In the genomic region with DNA sequence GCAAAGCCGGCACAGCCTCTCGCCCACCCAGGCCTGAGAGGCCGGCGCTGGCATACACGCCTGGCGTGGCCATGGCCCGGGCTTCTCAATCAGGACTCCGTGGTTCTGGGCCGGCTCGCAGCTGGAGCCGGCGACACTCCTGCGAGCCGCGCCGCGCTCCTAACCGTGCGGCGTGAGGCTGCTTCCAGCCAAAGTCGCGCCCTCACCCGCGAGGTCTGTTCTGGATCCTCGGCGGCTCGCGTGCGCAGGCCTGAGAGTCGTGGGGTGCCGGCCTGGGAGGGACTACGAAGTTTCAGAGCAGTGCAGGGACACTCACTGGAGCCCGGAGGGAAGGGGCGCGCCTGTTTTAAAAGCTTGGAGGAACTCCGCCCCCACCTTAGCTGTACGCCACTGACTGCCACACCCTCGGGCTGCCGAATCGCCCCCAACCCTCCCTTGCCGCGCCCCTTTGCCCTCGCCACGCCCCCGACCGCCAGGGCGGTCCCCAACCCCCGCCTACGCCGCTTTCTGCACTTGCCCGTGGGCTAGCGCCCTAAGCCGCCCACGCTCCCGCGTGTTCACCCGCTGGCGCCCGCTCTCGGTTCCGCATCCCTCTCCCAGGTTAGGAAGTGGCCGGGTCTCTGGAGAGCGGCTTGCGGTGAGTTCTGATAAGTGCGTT, we compare ENCODE assay signal across 8 mouse cellular contexts. TPM values are rescaled to one million over a fixed set of nuclear protein-coding genes. Genes with fewer than 3 reads are reported as not detected.
DNase-seq lines count a peak whose midpoint lies in the region; ATAC-seq and TF ChIP-seq lines count a peak whose summit lies in the region.

TSS of gene Slc4a11 (minus strand) at position 367 of the 658 bp plus-strand sequence.

- TF ChIP-seq POLR2A in heart, adult 2 months (IDR thresholded peaks at IDR 0.05; ENCODE audit: insufficient read depth, low read depth, low read length), result no peak
- no peak for TF ChIP-seq POLR2A in thymus, adult 2 months (IDR thresholded peaks at IDR 0.05; ENCODE audit: control insufficient read depth, extremely low read depth, insufficient read depth, low read length, poor library complexity)

- H3K79me2 ChIP-seq in heart, adult 2 months (replicated peaks; ENCODE audit: control insufficient read depth, insufficient read depth, low read length), result no peaks in the 10 kb centered on the region

- H3K9ac ChIP-seq in heart, adult 2 months (ENCODE audit: low read depth, low read length), result peak within 1 kb of the TSS; percentile 54
- 0 out of 2 replicates have a peak within 1 kb of the TSS, but pooled peaks have one; percentile 16 for H3K9ac ChIP-seq in liver, postnatal 0 days (replicated peaks)
- H3K9ac ChIP-seq in neural tube, embryonic 14.5 days (replicated peaks; ENCODE audit: low read depth, low read length), result peak within 1 kb of the TSS; percentile 50

- DNase-seq in layer of hippocampus, postnatal 10 days (ENCODE audit: low spot score in 2 of 2), result peak; percentile 25 to 31
- DNase-seq in layer of hippocampus, adult 8-10 months (ENCODE audit: low spot score in 2 of 2), result no peak
- DNase-seq in embryo, embryonic 10 days (ENCODE audit: low spot score), result peak; percentile 72
- DNase-seq in heart, adult 2 months, result peak; percentile 66 to 69
- DNase-seq in kidney, adult 18-20 months, result peak; percentile 66
- peak; percentile 62 for DNase-seq in liver, postnatal 0 days
- peak; percentile 81 for DNase-seq in thymus, adult 2 months

- no peaks in the 10 kb centered on the region for H3K36me3 ChIP-seq in heart, adult 2 months (ENCODE audit: control insufficient read depth, insufficient read depth, low read length)
- no peaks in the 10 kb centered on the region for H3K36me3 ChIP-seq in liver, postnatal 0 days (replicated peaks; ENCODE audit: insufficient read depth, low read length)
- H3K36me3 ChIP-seq in neural tube, embryonic 14.5 days (ENCODE audit: control insufficient read depth, insufficient read depth, low read length), result no peaks in the 10 kb centered on the region
- H3K36me3 ChIP-seq in thymus, adult 2 months (ENCODE audit: control insufficient read depth, insufficient read depth, low read length), result no peaks in the 10 kb centered on the region

- no peak for TF ChIP-seq EP300 in heart, adult 2 months (IDR thresholded peaks at IDR 0.05; ENCODE audit: insufficient read depth, low read depth, low read length)
- TF ChIP-seq EP300 in liver, postnatal 0 days (IDR thresholded peaks at IDR 0.05; ENCODE audit: low read depth), result no peak

- H3K27ac ChIP-seq in heart, adult 2 months, result no peak within 1 kb of the TSS
- H3K27ac ChIP-seq in liver, postnatal 0 days (ENCODE audit: low read depth), result no peak within 1 kb of the TSS
- H3K27ac ChIP-seq in neural tube, embryonic 14.5 days (ENCODE audit: low read depth, low read length), result no peak within 1 kb of the TSS
- H3K27ac ChIP-seq in thymus, adult 2 months (ENCODE audit: control insufficient read depth, insufficient read depth, low read length), result no peak within 1 kb of the TSS

- H3K4me2 ChIP-seq in liver, postnatal 0 days (ENCODE audit: low read depth, low read length), result peak within 1 kb of the TSS; percentile 94
- H3K4me2 ChIP-seq in neural tube, embryonic 14.5 days (ENCODE audit: low read depth, low read length), result peak within 1 kb of the TSS; percentile 97

- peak within 1 kb of the TSS; percentile 57 for H3K4me3 ChIP-seq in heart, adult 2 months
- peak within 1 kb of the TSS; percentile 50 for H3K4me3 ChIP-seq in liver, postnatal 0 days (ENCODE audit: low read depth, low read length)
- H3K4me3 ChIP-seq in neural tube, embryonic 14.5 days (ENCODE audit: low read depth, low read length), result peak within 1 kb of the TSS; percentile 45
- peak within 1 kb of the TSS; percentile 41 for H3K4me3 ChIP-seq in thymus, adult 2 months (ENCODE audit: control insufficient read depth, insufficient read depth, low read length)

- peaks cover 2% of the 10 kb centered on the region; the same call in 1 of the 2 replicates for H3K27me3 ChIP-seq in heart, adult 2 months (ENCODE audit: control insufficient read depth, insufficient read depth, low read length)
- H3K27me3 ChIP-seq in liver, postnatal 0 days (ENCODE audit: insufficient read depth, low read length), result peaks cover 35% of the 10 kb centered on the region
- H3K27me3 ChIP-seq in neural tube, embryonic 14.5 days (ENCODE audit: control insufficient read depth, insufficient read depth, low read length), result peaks cover 24% of the 10 kb centered on the region
- no peaks in the 10 kb centered on the region; the same call in 1 of the 2 replicates for H3K27me3 ChIP-seq in thymus, adult 2 months (ENCODE audit: control insufficient read depth, insufficient read depth, low read length)

- no peak for TF ChIP-seq CTCF in heart, adult 2 months (IDR thresholded peaks at IDR 0.05)
- TF ChIP-seq CTCF in liver, postnatal 0 days (IDR thresholded peaks at IDR 0.05; ENCODE audit: low read depth), result no peak
- no peak for TF ChIP-seq CTCF in thymus, adult 2 months (IDR thresholded peaks at IDR 0.05; ENCODE audit: borderline replicate concordance, control insufficient read depth, extremely low read depth, insufficient read depth, low read length, poor library complexity)

- under 1% methylated on average over 65 of the region's 65 CpGs for WGBS in heart, adult 2 months
- under 1% methylated on average over 56 of the region's 65 CpGs for WGBS in liver, postnatal 0 days (ENCODE audit: insufficient replicate concordance)
- WGBS in neural tube, embryonic 14.5 days, result under 1% methylated on average over 65 of the region's 65 CpGs
- WGBS in thymus, adult 2 months, result under 1% methylated on average over 65 of the region's 65 CpGs

- no peaks in the 10 kb centered on the region for H3K4me1 ChIP-seq in heart, adult 2 months (ENCODE audit: control insufficient read depth, insufficient read depth, low read length)
- peaks cover 8% of the 10 kb centered on the region for H3K4me1 ChIP-seq in liver, postnatal 0 days (ENCODE audit: insufficient read depth)
- peaks cover 16% of the 10 kb centered on the region; the same call in 1 of the 2 replicates for H3K4me1 ChIP-seq in neural tube, embryonic 14.5 days (ENCODE audit: control insufficient read depth, insufficient read depth, low read length)
- peaks cover 13% of the 10 kb centered on the region for H3K4me1 ChIP-seq in thymus, adult 2 months (replicated peaks; ENCODE audit: control insufficient read depth, insufficient read depth, low read length)

- peak; percentile 55 for ATAC-seq in liver, postnatal 0 days
- ATAC-seq in neural tube, embryonic 14.5 days (ENCODE audit: low read depth), result peak; percentile 67

- no peaks in the 10 kb centered on the region for H3K9me3 ChIP-seq in liver, postnatal 0 days (ENCODE audit: low read length)
- H3K9me3 ChIP-seq in neural tube, embryonic 14.5 days (ENCODE audit: control insufficient read depth, low read length), result no peaks in the 10 kb centered on the region

- intact Hi-C loops in heart, adult 2 months (cut with DNase I), result no loop called here

RNA-seq across cellular contexts. Expression of gene Slc4a11, which starts in this region (rescaled TPM):
- under 1 TPM; 0.21 to 0.38 TPM for total RNA-seq in layer of hippocampus, postnatal 10 days (2021)
- 1 to 10 TPM; 1.2 to 2.0 (median 1.6) TPM for total RNA-seq in layer of hippocampus, adult 8-10 months (2022)
- under 1 TPM; 0.10 to 0.14 TPM for total RNA-seq in heart, adult 2 months (2021)
- 0.37 and 0.38 TPM in 2 replicates for polyA plus RNA-seq in heart, adult 2 months (2012; rRNA removed)
- polyA plus RNA-seq in liver, postnatal 0 days (2015; fragmentation: Nextera tagmentation; extraction: Ambion mirVana), result not detected in 2 replicates
- polyA plus RNA-seq in neural tube, embryonic 14.5 days (2014; fragmentation: Nextera tagmentation; extraction: Ambion mirVana), result 0.37 and 0.50 TPM in 2 replicates
- polyA plus RNA-seq in thymus, adult 2 months (2012; rRNA removed), result 12.5 and 13.6 TPM in 2 replicates

Comparison
In these comparisons a context has a peak if more than half of its experiments do, and no peak if none do; other contexts are left out.
1. Peak in DNase-seq in layer of hippocampus, postnatal 10 days; RNA of the gene not detected or under 1 TPM.
2. Peak in DNase-seq, H3K4me3 ChIP-seq and H3K9ac ChIP-seq in heart, adult 2 months; RNA of the gene not detected or under 1 TPM.
3. Peak in DNase-seq, ATAC-seq, H3K4me3 ChIP-seq, H3K9ac ChIP-seq and H3K4me2 ChIP-seq in liver, postnatal 0 days; RNA of the gene not detected or under 1 TPM.
4. Peak in ATAC-seq, H3K4me3 ChIP-seq, H3K9ac ChIP-seq and H3K4me2 ChIP-seq in neural tube, embryonic 14.5 days; RNA of the gene not detected or under 1 TPM.
5. DNase-seq: peak in embryo, embryonic 10 days (single experiment), kidney, adult 18-20 months (single experiment) and thymus, adult 2 months (single experiment); none in layer of hippocampus, adult 8-10 months (0 of 2).
6. Peak in every context shown above with its lines, with median percentiles within 50 percentile points of each other: H3K4me3 ChIP-seq and H3K9ac ChIP-seq.